In genomic region chr3:90448626-90449025, GRCm38 (mm10) we compare ENCODE assay signal across 16 mouse cellular contexts. TPM values are rescaled to one million over a fixed set of nuclear protein-coding genes. Genes with fewer than 3 reads are reported as not detected.
A peak's percentile ranks its signal among the peaks of the same experiment; 100 is the strongest.
DNase-seq lines count a peak whose midpoint lies in the region; ATAC-seq and TF ChIP-seq lines count a peak whose summit lies in the region.
"Had no signal": no experiment of that assay in that cellular context is flagged by ENCODE, and none has a peak within 500 bp of the region (broad histone marks: within the 10 kb centered on the region; RNA-seq: fewer than 3 reads in every experiment).

No protein-coding gene starts in this region.

- H3K36me3 ChIP-seq in heart, embryonic 13.5 days, result no peaks in the 10 kb centered on the region
- no peaks in the 10 kb centered on the region for H3K36me3 ChIP-seq in liver, adult 2 months (ENCODE audit: control insufficient read depth, insufficient read depth, low read length)
- no peaks in the 10 kb centered on the region for H3K36me3 ChIP-seq in liver, postnatal 0 days (replicated peaks; ENCODE audit: insufficient read depth, low read length)
- H3K36me3 ChIP-seq in ES-E14 (ENCODE audit: control insufficient read depth, insufficient read depth, low read length, poor library complexity, severe bottlenecking), result no peaks in the 10 kb centered on the region
- H3K36me3 ChIP-seq: embryonic facial prominence, embryonic 13.5 days; neural tube, embryonic 12.5 days had no signal

- no peak overlapping the region for H3K4me3 ChIP-seq in heart, embryonic 13.5 days
- H3K4me3 ChIP-seq in liver, adult 2 months (ENCODE audit: insufficient read depth, low read depth, low read length), result no peak overlapping the region
- no peak overlapping the region for H3K4me3 ChIP-seq in liver, postnatal 0 days (ENCODE audit: low read depth, low read length)
- no peak overlapping the region for H3K4me3 ChIP-seq in ES-E14 (ENCODE audit: insufficient read depth in 1 of 2, low read depth in 1 of 2, low read length in 2 of 2, poor library complexity in 1 of 2, severe bottlenecking in 1 of 2)
- H3K4me3 ChIP-seq: embryonic facial prominence, embryonic 13.5 days; neural tube, embryonic 12.5 days had no signal

- 47% methylated on average over 6 of the region's 6 CpGs for WGBS in heart, embryonic 13.5 days
- WGBS in liver, adult 2 months, result 81% methylated on average over 6 of the region's 6 CpGs
- 60% methylated on average over 6 of the region's 6 CpGs for WGBS in liver, postnatal 0 days (ENCODE audit: insufficient replicate concordance)

- H3K4me2 ChIP-seq in heart, embryonic 13.5 days, result no peak overlapping the region
- no peak overlapping the region for H3K4me2 ChIP-seq in liver, postnatal 0 days (ENCODE audit: low read depth, low read length)
- H3K4me2 ChIP-seq: embryonic facial prominence, embryonic 13.5 days; neural tube, embryonic 12.5 days had no signal

- H3K27ac ChIP-seq in heart, embryonic 13.5 days (replicated peaks), result peak overlapping the region; percentile 90
- peak overlapping the region; percentile 52 for H3K27ac ChIP-seq in liver, adult 2 months (replicated peaks; ENCODE audit: insufficient read depth, low read depth, low read length)
- H3K27ac ChIP-seq in liver, postnatal 0 days (ENCODE audit: low read depth), result no peak overlapping the region; the same call in 1 of the 2 replicates
- peak overlapping the region; percentile 80; the same call in 1 of the 2 replicates for H3K27ac ChIP-seq in ES-E14 (ENCODE audit: insufficient read depth, low read depth, low read length, poor library complexity, severe bottlenecking)
- H3K27ac ChIP-seq: embryonic facial prominence, embryonic 13.5 days; liver, embryonic 14.5 days; neural tube, embryonic 12.5 days had no signal

- H3K9me3 ChIP-seq in heart, embryonic 13.5 days, result no peaks in the 10 kb centered on the region
- no peaks in the 10 kb centered on the region for H3K9me3 ChIP-seq in liver, postnatal 0 days (ENCODE audit: low read length)
- no peaks in the 10 kb centered on the region for H3K9me3 ChIP-seq in ES-E14 (ENCODE audit: control insufficient read depth, insufficient read depth, low read depth, low read length)
- H3K9me3 ChIP-seq: embryonic facial prominence, embryonic 13.5 days; neural tube, embryonic 12.5 days had no signal

- no peaks in the 10 kb centered on the region for H3K27me3 ChIP-seq in heart, embryonic 13.5 days (replicated peaks)
- no peaks in the 10 kb centered on the region for H3K27me3 ChIP-seq in liver, adult 2 months (ENCODE audit: control insufficient read depth, insufficient read depth, low read length)
- no peaks in the 10 kb centered on the region for H3K27me3 ChIP-seq in liver, postnatal 0 days (ENCODE audit: insufficient read depth, low read length)
- H3K27me3 ChIP-seq: embryonic facial prominence, embryonic 13.5 days; neural tube, embryonic 12.5 days had no signal

- H3K9ac ChIP-seq in heart, embryonic 13.5 days, result no peak overlapping the region
- no peak overlapping the region for H3K9ac ChIP-seq in liver, adult 2 months (ENCODE audit: low read depth, low read length)
- no peak overlapping the region for H3K9ac ChIP-seq in liver, postnatal 0 days (replicated peaks)
- H3K9ac ChIP-seq in ES-E14 (ENCODE audit: insufficient read depth, low read depth, low read length, poor library complexity, severe bottlenecking), result 0 out of 2 replicates have a peak overlapping the region, but pooled peaks have one; percentile 26
- H3K9ac ChIP-seq: embryonic facial prominence, embryonic 13.5 days; liver, embryonic 14.5 days; neural tube, embryonic 12.5 days had no signal

- TF ChIP-seq CTCF in liver, adult 2 months (IDR thresholded peaks at IDR 0.05; ENCODE audit: low read depth, low read length), result no peak
- TF ChIP-seq CTCF in liver, postnatal 0 days (IDR thresholded peaks at IDR 0.05; ENCODE audit: low read depth), result no peak

- intact Hi-C loops in heart, postnatal 10 days (cut with DNase I), result loop anchor here (1.0 kb wide), 1 partner anchor 17 kb away; the partner anchor contains the start of gene Npr1

- no peaks in the 10 kb centered on the region for H3K79me2 ChIP-seq in liver, adult 2 months (ENCODE audit: control insufficient read depth, insufficient read depth, low read length)

- no peak for DNase-seq in heart, postnatal 10 days
- no peak for DNase-seq in liver, adult 2 months (ENCODE audit: extremely low read depth, low read depth, low spot score)
- DNase-seq in liver, postnatal 0 days, result no peak
- DNase-seq in ES-E14 (ENCODE audit: low read depth, low spot score), result no peak
- DNase-seq in kidney, postnatal 25 days, result peak; percentile 40 to 51
- no peak for DNase-seq in right cerebral cortex, postnatal 14 days
- DNase-seq: adrenal gland, postnatal 10 days; cerebellum, adult 2 months; gastrocnemius, postnatal 36 days; thymus, adult 18-20 months had no signal

- no peak for ATAC-seq in heart, embryonic 13.5 days (ENCODE audit: extremely low read depth, insufficient number of reproducible peaks, low FRiP score, low TSS enrichment)
- no peak for ATAC-seq in liver, postnatal 0 days
- ATAC-seq: hindbrain, embryonic 16.5 days had no signal

- TF ChIP-seq EP300 in liver, postnatal 0 days (IDR thresholded peaks at IDR 0.05; ENCODE audit: low read depth), result no peak

- in situ Hi-C loops in ES-E14 (cut with MboI; ENCODE audit: low sequenced_read_pairs in 2 of 2, unreplicated experiment in 2 of 2), result no loop called here

- no peak for TF ChIP-seq POLR2A in liver, adult 2 months (IDR thresholded peaks at IDR 0.05; ENCODE audit: extremely low read depth, insufficient read depth, low read length)

- peaks cover 30% of the 10 kb centered on the region for H3K4me1 ChIP-seq in heart, embryonic 13.5 days
- H3K4me1 ChIP-seq in liver, adult 2 months (ENCODE audit: control insufficient read depth, insufficient read depth, low read length), result no peaks in the 10 kb centered on the region; the same call in 1 of the 2 replicates
- peaks cover 13% of the 10 kb centered on the region for H3K4me1 ChIP-seq in liver, postnatal 0 days (ENCODE audit: insufficient read depth)
- peaks cover 6 to 37% of the 10 kb centered on the region in 2 experiments for H3K4me1 ChIP-seq in ES-E14 (ENCODE audit: control insufficient read depth in 2 of 2, insufficient read depth in 2 of 2, low read length in 2 of 2, poor library complexity in 1 of 2)

TF ChIP-seq in ES-E14, 5 proteins besides CTCF, POLR2A, EP300 and RAD21:
- TF ChIP-seq ZNF384 (IDR thresholded peaks at IDR 0.05; ENCODE audit: low read depth, low read length) (no peak), ZC3H11A (IDR thresholded peaks at IDR 0.05; ENCODE audit: borderline replicate concordance, low read depth, low read length) (no peak), CHD2 (IDR thresholded peaks at IDR 0.05; ENCODE audit: low read depth, low read length) (no peak), MAFK (IDR thresholded peaks at IDR 0.05; ENCODE audit: insufficient read depth, low read depth, low read length) (no peak), HCFC1 (IDR thresholded peaks at IDR 0.05; ENCODE audit: borderline replicate concordance, insufficient read depth, low read length) (no peak)
TF ChIP-seq in ES-E14: peak in this region for 0.

RNA-seq across cellular contexts. Expression of gene Ints3, which starts 15.2 kb away (rescaled TPM):
- polyA plus RNA-seq in heart, embryonic 13.5 days (2015; fragmentation: Nextera tagmentation; extraction: Ambion mirVana), result 17.5 and 19.8 TPM in 2 replicates
- 10 to 100 TPM; 24.4 to 28.3 TPM for total RNA-seq in heart, postnatal 10 days (2021)
- 8.9 and 11.3 TPM in 2 replicates for total RNA-seq in liver, adult 2 months (2014; rRNA removed)
- 11.4 and 12.4 TPM in 2 replicates for polyA plus RNA-seq in liver, adult 2 months (2012; rRNA removed)
- polyA plus RNA-seq in liver, postnatal 0 days (2015; fragmentation: Nextera tagmentation; extraction: Ambion mirVana), result 4.0 and 4.6 TPM in 2 replicates
- total RNA-seq in ES-E14 (2012; rRNA removed), result 62.7 and 72.4 TPM in 2 replicates

RNA-seq across cellular contexts. Expression of gene Npr1, which starts 17.0 kb away (rescaled TPM):
- polyA plus RNA-seq in heart, embryonic 13.5 days (2015; fragmentation: Nextera tagmentation; extraction: Ambion mirVana), result 9.7 and 11.4 TPM in 2 replicates
- 10 to 100 TPM; 35.4 to 37.8 TPM for total RNA-seq in heart, postnatal 10 days (2021)
- total RNA-seq in liver, adult 2 months (2014; rRNA removed), result 5.6 and 8.3 TPM in 2 replicates
- polyA plus RNA-seq in liver, adult 2 months (2012; rRNA removed), result 10.2 and 13.2 TPM in 2 replicates
- polyA plus RNA-seq in liver, postnatal 0 days (2015; fragmentation: Nextera tagmentation; extraction: Ambion mirVana), result 5.9 and 6.2 TPM in 2 replicates
- 16.4 and 21.6 TPM in 2 replicates for total RNA-seq in ES-E14 (2012; rRNA removed)
- total RNA-seq: megakaryocyte-erythroid progenitor cell, adult 5-6 weeks had no signal

RNA-seq across cellular contexts. Expression of gene Ilf2, which starts 27.3 kb away (rescaled TPM):
- polyA plus RNA-seq in heart, embryonic 13.5 days (2015; fragmentation: Nextera tagmentation; extraction: Ambion mirVana), result 116 and 125 TPM in 2 replicates
- total RNA-seq in heart, postnatal 10 days (2021), result 10 to 100 TPM; 55.3 to 57.5 TPM
- 13.2 and 16.0 TPM in 2 replicates for total RNA-seq in liver, adult 2 months (2014; rRNA removed)
- 6.5 and 6.9 TPM in 2 replicates for polyA plus RNA-seq in liver, adult 2 months (2012; rRNA removed)
- 23.1 and 27.6 TPM in 2 replicates for polyA plus RNA-seq in liver, postnatal 0 days (2015; fragmentation: Nextera tagmentation; extraction: Ambion mirVana)
- 153 and 165 TPM in 2 replicates for total RNA-seq in ES-E14 (2012; rRNA removed)

RNA-seq across cellular contexts. Expression of gene Snapin, which starts 42.2 kb away (rescaled TPM):
- polyA plus RNA-seq in heart, embryonic 13.5 days (2015; fragmentation: Nextera tagmentation; extraction: Ambion mirVana), result 72.8 and 74.7 TPM in 2 replicates
- total RNA-seq in heart, postnatal 10 days (2021), result 10 to 100 TPM; 55.9 to 62.7 TPM
- 12.8 and 18.5 TPM in 2 replicates for total RNA-seq in liver, adult 2 months (2014; rRNA removed)
- 10.4 and 10.6 TPM in 2 replicates for polyA plus RNA-seq in liver, adult 2 months (2012; rRNA removed)
- polyA plus RNA-seq in liver, postnatal 0 days (2015; fragmentation: Nextera tagmentation; extraction: Ambion mirVana), result 23.6 and 24.2 TPM in 2 replicates
- 24.7 and 33.6 TPM in 2 replicates for total RNA-seq in ES-E14 (2012; rRNA removed)

RNA-seq across cellular contexts. Expression of gene Slc27a3, which starts 58.9 kb away (rescaled TPM):
- 5.5 and 7.2 TPM in 2 replicates for polyA plus RNA-seq in heart, embryonic 13.5 days (2015; fragmentation: Nextera tagmentation; extraction: Ambion mirVana)
- total RNA-seq in heart, postnatal 10 days (2021), result 1 to 10 TPM; 1.9 to 3.3 TPM
- 0.37 and 1.1 TPM in 2 replicates for total RNA-seq in liver, adult 2 months (2014; rRNA removed)
- polyA plus RNA-seq in liver, adult 2 months (2012; rRNA removed), result 1.00 and 2.3 TPM in 2 replicates
- polyA plus RNA-seq in liver, postnatal 0 days (2015; fragmentation: Nextera tagmentation; extraction: Ambion mirVana), result 0.58 and 0.69 TPM in 2 replicates
- total RNA-seq in ES-E14 (2012; rRNA removed), result 22.9 and 43.7 TPM in 2 replicates

Comparison
In these comparisons a context has a peak if more than half of its experiments do, and no peak if none do; other contexts are left out.
1. DNase-seq: peak in kidney, postnatal 25 days (2 of 2); none in heart, postnatal 10 days (0 of 2), liver, adult 2 months (single experiment), liver, postnatal 0 days (single experiment), ES-E14 (single experiment) and right cerebral cortex, postnatal 14 days (single experiment).